Mouse (Mus musculus) embryo, embryonic 10.5 days (tissue): ENCODE measurements around the gene Prl2c2.
"Not testable (repeated sequence)": the region's sequence is repeated elsewhere in the genome, so short reads cannot be mapped to it uniquely, and the experiment has no call there.

Experiments
- DNase-seq: peaks from one replicate; pipeline ENCODE4 v3.0.0-alpha.2; 2015; ENCODE audit warnings: low spot score

The Prl2c2 gene

DNA sequence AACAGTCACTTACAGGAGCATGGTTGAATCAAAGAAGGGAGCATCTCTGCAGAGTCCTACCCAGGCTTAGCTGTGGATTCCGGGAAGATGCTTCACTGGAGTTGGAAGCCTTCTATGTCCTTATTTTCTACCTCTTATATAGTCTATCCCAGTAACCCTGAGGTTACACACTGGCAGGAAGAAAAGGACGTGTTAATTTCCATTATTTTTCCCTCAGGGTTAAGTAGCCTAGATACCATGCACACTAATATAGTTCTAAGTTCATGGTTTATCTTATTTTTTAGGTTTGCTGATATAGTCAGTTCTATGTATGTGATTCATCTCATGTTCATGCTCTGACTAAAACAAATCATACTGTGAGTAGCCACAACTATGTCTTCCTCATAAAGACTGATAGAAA lies at the start of gene Prl2c2:
Prl2c2 (minus strand) TSS at position 101 of the 400 bp plus-strand sequence.
- DNase-seq: not testable (repeated sequence)

DNA sequence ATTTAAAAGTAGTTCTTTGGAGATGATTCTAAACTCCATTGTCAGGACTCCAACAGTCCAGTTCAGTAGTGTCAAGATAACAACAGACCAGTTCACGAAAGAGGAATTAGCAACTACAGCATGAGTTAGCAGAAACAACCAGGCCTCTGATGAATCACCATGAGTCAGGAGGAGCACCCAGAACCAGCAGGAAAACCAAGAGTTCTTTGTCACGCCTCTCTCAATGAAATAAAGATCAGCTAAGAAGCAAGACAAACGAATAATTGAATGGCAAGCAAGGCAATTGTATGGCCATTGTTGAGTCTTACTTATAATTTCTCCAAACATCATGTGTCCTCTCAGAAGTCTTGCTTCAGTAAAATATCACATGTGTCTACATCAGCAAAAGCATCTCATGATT lies 20.7 kb upstream of the Prl2c2 start:
- not testable (repeated sequence) for DNase-seq

DNA sequence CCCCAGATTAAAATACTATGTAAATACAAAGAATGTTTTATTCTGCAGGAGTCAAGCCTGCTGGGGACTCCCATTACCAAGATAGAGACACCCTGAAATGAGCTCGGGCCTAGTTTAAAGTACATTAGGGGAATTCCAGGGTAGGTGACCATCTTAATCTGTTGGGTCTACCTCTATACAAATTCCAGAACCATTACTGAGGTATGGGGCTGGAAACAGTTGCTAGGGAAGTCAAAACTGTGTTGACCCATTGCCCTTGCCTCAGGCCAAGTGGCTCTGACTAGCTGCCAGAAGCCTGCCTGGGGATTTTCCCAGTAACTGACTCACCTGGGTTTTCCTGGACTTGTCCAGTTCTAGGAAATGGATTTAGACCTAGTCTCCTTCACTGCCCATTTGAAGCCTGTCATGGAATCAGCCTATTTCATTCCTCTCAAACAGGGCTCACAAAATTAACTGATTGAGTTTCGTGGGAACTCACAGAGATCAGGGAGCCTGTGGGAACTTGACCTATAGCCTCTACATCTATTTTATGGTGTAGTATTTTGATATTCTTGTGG lies 8.9 kb upstream of the Prl2c2 start:
- not testable (repeated sequence) for DNase-seq
